Mouse (Mus musculus): ENCODE data around the gene Ndufb2.

The Ndufb2 gene

GRCm38 (mm10) chr6:39592401-39593214, at the start of gene Ndufb2:
TSS of gene Ndufb2 (plus strand) at chr6:39592574.
- DNase-seq (ENCODE audit: extremely low spot score, low read depth, low spot score) = peak; percentile 81

- no peak for DNase-seq (ENCODE audit: extremely low spot score, low read depth, low spot score)
Observed at GRCm38 (mm10) chr6:39542631-39543597, 49.5 kb upstream of the Ndufb2 start.

GRCm38 (mm10) chr6:39543769-39544420, 48.5 kb upstream of the Ndufb2 start:
- DNase-seq (ENCODE audit: extremely low spot score, low read depth, low spot score) = no peak

GRCm38 (mm10) chr6:39545474-39545873, 46.9 kb upstream of the Ndufb2 start:
- DNase-seq (ENCODE audit: extremely low spot score, low read depth, low spot score) = no peak

- no peak for DNase-seq (ENCODE audit: extremely low spot score, low read depth, low spot score)
Observed at GRCm38 (mm10) chr6:39548030-39548429, 44.3 kb upstream of the Ndufb2 start.

GRCm38 (mm10) chr6:39551981-39552636, 40.3 kb upstream of the Ndufb2 start:
- DNase-seq (ENCODE audit: extremely low spot score, low read depth, low spot score) = no peak

- DNase-seq (ENCODE audit: extremely low spot score, low read depth, low spot score) = no peak
Observed at GRCm38 (mm10) chr6:39554888-39555647, 37.3 kb upstream of the Ndufb2 start.

GRCm38 (mm10) chr6:39555648-39555945, 36.8 kb upstream of the Ndufb2 start:
- DNase-seq (ENCODE audit: extremely low spot score, low read depth, low spot score) = no peak

GRCm38 (mm10) chr6:39556900-39557659, 35.3 kb upstream of the Ndufb2 start:
- no peak for DNase-seq (ENCODE audit: extremely low spot score, low read depth, low spot score)

GRCm38 (mm10) chr6:39557723-39558261, 34.6 kb upstream of the Ndufb2 start, which contains the start of gene Dennd2a:
TSS of gene Dennd2a (minus strand) at chr6:39557867.
- no peak for DNase-seq (ENCODE audit: extremely low spot score, low read depth, low spot score)

- DNase-seq (ENCODE audit: extremely low spot score, low read depth, low spot score) = no peak
Observed at GRCm38 (mm10) chr6:39559276-39559939, 33.0 kb upstream of the Ndufb2 start.

GRCm38 (mm10) chr6:39562166-39563015, 30.0 kb upstream of the Ndufb2 start:
- DNase-seq (ENCODE audit: extremely low spot score, low read depth, low spot score) = no peak

- DNase-seq (ENCODE audit: extremely low spot score, low read depth, low spot score) = no peak
Observed at GRCm38 (mm10) chr6:39567528-39567927, 24.8 kb upstream of the Ndufb2 start.

GRCm38 (mm10) chr6:39570426-39570825, 21.9 kb upstream of the Ndufb2 start:
- no peak for DNase-seq (ENCODE audit: extremely low spot score, low read depth, low spot score)

- no peak for DNase-seq (ENCODE audit: extremely low spot score, low read depth, low spot score)
Observed at GRCm38 (mm10) chr6:39573791-39574554, 18.4 kb upstream of the Ndufb2 start, which contains the start of gene Adck2. TSS of gene Adck2 (plus strand) at chr6:39573873.

GRCm38 (mm10) chr6:39574555-39574869, 17.9 kb upstream of the Ndufb2 start:
- no peak for DNase-seq (ENCODE audit: extremely low spot score, low read depth, low spot score)

- DNase-seq (ENCODE audit: extremely low spot score, low read depth, low spot score) = no peak
Observed at GRCm38 (mm10) chr6:39574951-39575350, 17.4 kb upstream of the Ndufb2 start.
